Mouse (Mus musculus) small intestine, adult 2 months (tissue): ENCODE measurements around the gene Meis1. TPM values are rescaled to one million over a fixed set of nuclear protein-coding genes. Genes with fewer than 3 reads are reported as not detected.

Source experiments
- H3K27ac ChIP-seq: fragments of 200-500 bp; 2 replicates; pipeline ENCODE4 v1.5.1; 2012; ENCODE audit warnings: low read depth, low read length, control low read depth, inconsistent platforms; ENCODE audit not compliant: insufficient read depth
- H3K27me3 ChIP-seq: fragments of 200-500 bp; 2 replicates; pipeline ENCODE4 v1.6.1; 2012; ENCODE audit warnings: mild to moderate bottlenecking, moderate library complexity, low read length, inconsistent platforms; ENCODE audit not compliant: control insufficient read depth, insufficient read depth
- H3K36me3 ChIP-seq: fragments of 200-500 bp; 2 replicates; pipeline ENCODE4 v1.6.1; 2012; ENCODE audit warnings: mild to moderate bottlenecking, low read length, control low read depth, inconsistent platforms; ENCODE audit not compliant: control insufficient read depth, insufficient read depth
- H3K4me1 ChIP-seq: fragments of 200-500 bp; 2 replicates; pipeline ENCODE4 v1.6.1; 2012; ENCODE audit warnings: low read length, inconsistent platforms, mixed read lengths; ENCODE audit not compliant: control insufficient read depth, insufficient read depth, insufficient read length
- H3K4me3 ChIP-seq: fragments of 200-500 bp; 2 replicates; pipeline ENCODE4 v1.5.1; 2012; ENCODE audit warnings: low read depth, mild to moderate bottlenecking, control low read depth, inconsistent platforms, low read length, moderate library complexity
- CTCF ChIP-seq: fragments of 200-500 bp; IDR thresholded peaks from 2 replicates; pipeline ENCODE4 v1.5.1; 2012; ENCODE audit warnings: low read depth, mild to moderate bottlenecking, control low read depth, inconsistent platforms, low read length, moderate library complexity, mixed read lengths; ENCODE audit not compliant: insufficient replicate concordance, insufficient read length; ENCODE audit errors: extremely low read depth
- POLR2A ChIP-seq: fragments of 200-500 bp; IDR thresholded peaks from 2 replicates; pipeline ENCODE4 v1.6.1; 2012; ENCODE audit warnings: low read depth, mild to moderate bottlenecking, control low read depth, inconsistent platforms, low read length, moderate library complexity
- WGBS: fragments of 180-500 bp; shearing (Covaris S2); methylation state at CpG from one replicate; pipeline ENCODE4 v1.1.7; 2018; 5-methylcytosine and 5-hydroxymethylcytosine counted together
- polyA plus RNA-seq: library from polyadenylated mRNA; depleted of rRNA; stranded (reverse); fragments of >200 nt; gene quantifications from 2 replicates; pipeline ENCODE4 v1.2.3, GENCODE M21; 2012

Meis1 gene
- polyA plus RNA-seq, 1 experiment = 4.0 TPM

GRCm38 (mm10) chr11:19009536-19010395 lies 9.0 kb downstream of the Meis1 start:
- Histone ChIP-seq H3K36me3 (no peaks in the 10 kb centered on the region), H3K27me3 (peaks cover 2% of the 10 kb centered on the region; the same call in 1 of the 2 replicates), H3K4me1 (no peaks in the 10 kb centered on the region), H3K4me3 (no peak overlapping the region), H3K27ac (no peak overlapping the region; the same call in 1 of the 2 replicates)
- 81% methylated on average over 17 of the region's 17 CpGs for WGBS
- TF ChIP-seq CTCF = no peak
- TF ChIP-seq POLR2A = no peak

GRCm38 (mm10) chr11:19008610-19009384 lies 10.0 kb downstream of the Meis1 start:
- no peak for TF ChIP-seq CTCF
- no peak for TF ChIP-seq POLR2A
- H3K4me1 ChIP-seq = no peaks in the 10 kb centered on the region
- 0 out of 2 replicates have a peak overlapping the region, but pooled peaks have one; percentile 22 for H3K27ac ChIP-seq
- 67% methylated on average over 13 of the region's 13 CpGs for WGBS
- no peak overlapping the region for H3K4me3 ChIP-seq
- H3K27me3 ChIP-seq = no peaks in the 10 kb centered on the region
- H3K36me3 ChIP-seq = no peaks in the 10 kb centered on the region

GRCm38 (mm10) chr11:19007541-19008424 lies 11.0 kb downstream of the Meis1 start:
- Histone ChIP-seq H3K4me3 (peak overlapping the region; percentile 42), H3K4me1 (no peaks in the 10 kb centered on the region), H3K27me3 (no peaks in the 10 kb centered on the region), H3K27ac (peak overlapping the region; percentile 60), H3K36me3 (no peaks in the 10 kb centered on the region)
- WGBS = 68% methylated on average over 45 of the region's 45 CpGs
- no peak for TF ChIP-seq POLR2A
- no peak for TF ChIP-seq CTCF

- H3K36me3 ChIP-seq = no peaks in the 10 kb centered on the region
- no peaks in the 10 kb centered on the region for H3K4me1 ChIP-seq
- no peak overlapping the region for H3K27ac ChIP-seq
- 67% methylated on average over 5 of the region's 5 CpGs for WGBS
- H3K4me3 ChIP-seq = no peak overlapping the region
- no peaks in the 10 kb centered on the region for H3K27me3 ChIP-seq
- TF ChIP-seq POLR2A (no peak), CTCF (no peak)
Observed at GRCm38 (mm10) chr11:19007068-19007467, 11.7 kb downstream of the Meis1 start.

- TF ChIP-seq POLR2A (no peak), CTCF (no peak)
- H3K27me3 ChIP-seq = no peaks in the 10 kb centered on the region
- no peaks in the 10 kb centered on the region for H3K4me1 ChIP-seq
- no peaks in the 10 kb centered on the region for H3K36me3 ChIP-seq
- WGBS = 56% methylated on average over 3 of the region's 3 CpGs
- no peak overlapping the region for H3K4me3 ChIP-seq
- no peak overlapping the region for H3K27ac ChIP-seq
Observed at GRCm38 (mm10) chr11:19005913-19006693, 12.7 kb downstream of the Meis1 start.
